ENCODE assay signal across 21 mouse cellular contexts in genomic region chr19:53256361-53256760, GRCm38 (mm10). TPM values are rescaled to one million over a fixed set of nuclear protein-coding genes. Genes with fewer than 3 reads are reported as not detected.
DNase-seq lines count a peak whose midpoint lies in the region; ATAC-seq and TF ChIP-seq lines count a peak whose summit lies in the region.
"Had no signal": no experiment of that assay in that cellular context is flagged by ENCODE, and none has a peak within 500 bp of the region (broad histone marks: within the 10 kb centered on the region; RNA-seq: fewer than 3 reads in every experiment).

No protein-coding gene starts in this region.

- H3K27me3 ChIP-seq in heart, postnatal 0 days (ENCODE audit: control insufficient read depth, insufficient read depth, low read length) = no peaks in the 10 kb centered on the region
- H3K27me3 ChIP-seq in liver, embryonic 13.5 days = peaks cover 8% of the 10 kb centered on the region
- H3K27me3 ChIP-seq in kidney, adult 2 months (replicated peaks; ENCODE audit: control insufficient read depth, insufficient read depth, low read length) = no peaks in the 10 kb centered on the region
- H3K27me3 ChIP-seq: hindbrain, embryonic 13.5 days; intestine, embryonic 15.5 days; midbrain, embryonic 12.5 days had no signal

- H3K4me3 ChIP-seq in heart, postnatal 0 days (ENCODE audit: low read depth, low read length) = no peak overlapping the region
- peak overlapping the region; percentile 44 for H3K4me3 ChIP-seq in liver, embryonic 13.5 days (replicated peaks)
- no peak overlapping the region for H3K4me3 ChIP-seq in kidney, adult 2 months (ENCODE audit: insufficient read depth, low read depth, low read length)
- H3K4me3 ChIP-seq: embryonic facial prominence, embryonic 10.5 days; hindbrain, embryonic 13.5 days; intestine, embryonic 15.5 days; midbrain, embryonic 12.5 days; myocyte had no signal

- peaks cover 23% of the 10 kb centered on the region for H3K4me1 ChIP-seq in heart, postnatal 0 days (ENCODE audit: control insufficient read depth, insufficient read depth)
- H3K4me1 ChIP-seq in liver, embryonic 13.5 days (replicated peaks) = peaks cover 92% of the 10 kb centered on the region
- no peaks in the 10 kb centered on the region for H3K4me1 ChIP-seq in kidney, adult 2 months (ENCODE audit: control insufficient read depth, insufficient read depth, low read length)

- DNase-seq in heart, adult 11 months = peak; percentile 78
- no peak for DNase-seq in heart, postnatal 14 days
- no peak for DNase-seq in heart, postnatal 0 days (ENCODE audit: low spot score)
- no peak for DNase-seq in heart, postnatal 4 days
- DNase-seq in ZHBTc4 (ENCODE audit: low read depth, low spot score) = peak; percentile 71
- no peak for DNase-seq in liver, embryonic 13.5 days
- no peak for DNase-seq in kidney, adult 2 months
- DNase-seq in spleen, postnatal 4 days (ENCODE audit: low spot score in 2 of 2) = no peak
- DNase-seq: adrenal gland, postnatal 10 days; cerebellum, adult 18-20 months; forebrain, postnatal 0 days; gastrocnemius, postnatal 25 days; layer of hippocampus, postnatal 36 days; lung, embryonic 14.5 days; thymus, adult 2 months had no signal

- TF ChIP-seq EP300 in heart, postnatal 0 days (IDR thresholded peaks at IDR 0.05; ENCODE audit: low read depth) = no peak

- H3K36me3 ChIP-seq in heart, postnatal 0 days (replicated peaks; ENCODE audit: control insufficient read depth, insufficient read depth, low read length) = no peaks in the 10 kb centered on the region
- no peaks in the 10 kb centered on the region for H3K36me3 ChIP-seq in liver, embryonic 13.5 days
- no peaks in the 10 kb centered on the region for H3K36me3 ChIP-seq in kidney, adult 2 months (ENCODE audit: control insufficient read depth, insufficient read depth, low read length)
- H3K36me3 ChIP-seq: embryonic facial prominence, embryonic 10.5 days; hindbrain, embryonic 13.5 days; intestine, embryonic 15.5 days; midbrain, embryonic 12.5 days had no signal

- WGBS in heart, postnatal 0 days = 76% methylated on average over 8 of the region's 8 CpGs
- 79% methylated on average over 8 of the region's 8 CpGs for WGBS in liver, embryonic 13.5 days (ENCODE audit: insufficient replicate concordance)
- 91% methylated on average over 8 of the region's 8 CpGs for WGBS in kidney, adult 2 months

- peak overlapping the region; percentile 82 for H3K27ac ChIP-seq in heart, postnatal 0 days (ENCODE audit: low read depth)
- H3K27ac ChIP-seq in liver, embryonic 13.5 days = peak overlapping the region; percentile 100
- H3K27ac ChIP-seq in kidney, adult 2 months (ENCODE audit: insufficient read depth, low read depth, low read length) = no peak overlapping the region
- H3K27ac ChIP-seq: embryonic facial prominence, embryonic 10.5 days; hindbrain, embryonic 13.5 days; intestine, embryonic 15.5 days; kidney, postnatal 0 days; midbrain, embryonic 12.5 days had no signal

- H3K9me3 ChIP-seq in heart, postnatal 0 days (replicated peaks; ENCODE audit: control insufficient read depth, low read length) = no peaks in the 10 kb centered on the region
- no peaks in the 10 kb centered on the region for H3K9me3 ChIP-seq in liver, embryonic 13.5 days (replicated peaks)
- H3K9me3 ChIP-seq: embryonic facial prominence, embryonic 10.5 days; hindbrain, embryonic 13.5 days; intestine, embryonic 15.5 days had no signal

- no peak for TF ChIP-seq POLR2A in kidney, adult 2 months (IDR thresholded peaks at IDR 0.05; ENCODE audit: low read depth, low read length)

- intact Hi-C loops in heart, postnatal 14 days (cut with DNase I) = no loop called here

- no peak overlapping the region for H3K9ac ChIP-seq in heart, postnatal 0 days (replicated peaks; ENCODE audit: low read depth, low read length)
- peak overlapping the region; percentile 61 for H3K9ac ChIP-seq in liver, embryonic 13.5 days
- H3K9ac ChIP-seq: forebrain, postnatal 0 days; hindbrain, embryonic 13.5 days; intestine, embryonic 15.5 days; lung, embryonic 14.5 days; midbrain, embryonic 12.5 days had no signal

- no peak for TF ChIP-seq CTCF in heart, postnatal 0 days (IDR thresholded peaks at IDR 0.05; ENCODE audit: low read depth)
- TF ChIP-seq CTCF in kidney, adult 2 months (conservative IDR thresholded peaks at IDR 0.05; ENCODE audit: insufficient read depth, insufficient read length, low read depth, low read length) = no peak

- no peak overlapping the region for H3K4me2 ChIP-seq in heart, postnatal 0 days (ENCODE audit: low read depth, low read length)
- peak overlapping the region; percentile 75 for H3K4me2 ChIP-seq in liver, embryonic 13.5 days
- H3K4me2 ChIP-seq: hindbrain, embryonic 13.5 days; intestine, embryonic 15.5 days; lung, embryonic 14.5 days; midbrain, embryonic 12.5 days had no signal

- ATAC-seq in heart, postnatal 0 days (ENCODE audit: insufficient read depth, low read depth) = 0 out of 2 replicates have a peak, but pooled peaks have one; percentile 1
- ATAC-seq in liver, embryonic 13.5 days (ENCODE audit: low read depth) = no peak
- ATAC-seq: forebrain, postnatal 0 days had no signal

RNA-seq across cellular contexts. Expression of gene Mxi1, which starts 54.0 kb away (rescaled TPM):
- total RNA-seq in heart, postnatal 14 days (2021) = 10 to 100 TPM; 37.0 to 40.7 TPM
- total RNA-seq in heart, postnatal 0 days (2014; rRNA removed; ENCODE audit: low replicate concordance) = 32.1 and 44.3 TPM in 2 replicates
- 31.2 and 34.8 TPM in 2 replicates for polyA plus RNA-seq in heart, postnatal 0 days (2015; fragmentation: Nextera tagmentation; extraction: Ambion mirVana)
- 10 to 100 TPM; 26.1 to 27.1 TPM for total RNA-seq in heart, postnatal 4 days (2021)
- 31.0 and 33.3 TPM in 2 replicates for polyA plus RNA-seq in liver, embryonic 13.5 days (2015; fragmentation: Nextera tagmentation; extraction: Ambion mirVana)
- polyA plus RNA-seq in kidney, adult 2 months (2012; rRNA removed) = 38.9 and 41.7 TPM in 2 replicates

Comparison
In these comparisons a context has a peak if more than half of its experiments do, and no peak if none do; other contexts are left out.
1. DNase-seq: peak in heart, adult 11 months (single experiment) and ZHBTc4 (single experiment); none in heart, postnatal 14 days (0 of 2), heart, postnatal 0 days (single experiment), heart, postnatal 4 days (single experiment), liver, embryonic 13.5 days (single experiment), kidney, adult 2 months (single experiment) and spleen, postnatal 4 days (0 of 2).